Mouse (Mus musculus) ovary, adult 18-20 months (tissue): ENCODE measurements around the gene Spg11.

Source experiments
- DNase-seq: peaks from one replicate; pipeline ENCODE4 v3.0.0; 2022; ENCODE audit warnings: low spot score, mixed read lengths

Spg11 gene

DNA sequence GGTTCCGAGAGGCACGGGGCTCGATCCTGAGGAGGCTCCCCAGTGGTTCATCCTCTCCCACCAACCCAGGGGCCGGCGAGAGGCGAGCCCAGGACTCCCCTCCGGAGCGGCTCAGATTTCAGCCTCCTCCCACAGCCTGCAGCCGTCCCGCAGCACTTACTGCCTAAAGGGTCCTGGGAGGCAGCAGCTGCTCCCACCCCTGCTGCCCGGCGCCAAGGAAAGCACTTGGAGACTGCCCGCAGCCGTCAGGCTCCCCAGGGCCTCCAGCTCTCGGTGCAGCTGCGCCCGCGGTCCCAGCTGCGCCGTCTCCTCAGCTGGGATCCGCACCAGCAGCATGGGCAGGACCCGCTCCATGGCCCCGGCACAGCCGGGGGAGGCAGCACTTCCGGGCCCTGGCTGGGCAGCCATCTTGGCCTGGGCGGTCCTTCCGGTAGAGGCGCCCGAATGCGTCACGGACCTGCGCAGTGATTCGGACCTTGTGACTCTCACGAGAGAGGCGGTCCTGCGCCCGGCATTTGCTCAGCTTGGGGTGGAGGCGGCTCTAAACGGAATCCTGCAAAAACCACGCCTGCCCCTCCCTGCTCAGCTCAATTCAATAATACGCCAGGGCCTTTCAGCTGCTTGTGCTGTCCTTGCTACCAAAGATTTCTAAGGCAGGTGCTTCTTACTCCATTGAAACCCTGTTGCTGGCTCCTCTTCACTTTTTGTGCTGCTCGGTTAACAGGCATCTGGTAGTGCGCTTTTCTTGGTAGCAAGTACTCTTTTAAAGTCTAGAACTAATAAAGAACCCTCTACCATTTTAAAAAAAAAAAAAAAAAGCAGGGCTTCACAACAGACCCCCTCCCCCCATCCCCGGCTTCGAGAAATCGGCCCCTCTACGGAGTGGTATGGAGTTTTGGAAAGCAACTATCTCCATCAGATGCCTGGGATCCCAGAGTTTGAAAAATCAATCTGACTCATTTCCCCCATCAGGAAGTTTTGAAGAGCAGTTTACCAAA lies at the start of gene Spg11:
Spg11 (minus strand) TSS at position 426 of the 998 bp plus-strand sequence.
- DNase-seq, result peak; percentile 96

DNA sequence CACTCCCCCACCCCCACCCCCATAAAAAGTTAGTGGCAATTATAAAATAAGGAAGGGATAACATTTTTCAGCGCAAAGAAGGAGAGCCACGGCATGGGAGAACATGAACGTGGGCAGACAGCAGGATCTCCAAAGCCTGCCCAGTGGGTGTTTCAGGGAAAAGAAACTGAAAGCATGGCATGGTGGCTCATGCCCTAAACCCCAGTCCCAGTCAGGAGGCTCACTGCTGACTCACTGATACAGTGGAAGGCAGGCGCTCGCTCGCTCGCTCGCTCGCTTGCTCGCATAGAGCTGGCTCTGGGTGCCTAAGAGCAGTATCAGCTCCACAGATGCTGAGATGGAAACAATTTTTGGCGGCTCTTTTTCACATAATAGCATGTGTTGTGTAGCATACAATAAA lies 46.1 kb upstream of the Spg11 start:
- no peak for DNase-seq

DNA sequence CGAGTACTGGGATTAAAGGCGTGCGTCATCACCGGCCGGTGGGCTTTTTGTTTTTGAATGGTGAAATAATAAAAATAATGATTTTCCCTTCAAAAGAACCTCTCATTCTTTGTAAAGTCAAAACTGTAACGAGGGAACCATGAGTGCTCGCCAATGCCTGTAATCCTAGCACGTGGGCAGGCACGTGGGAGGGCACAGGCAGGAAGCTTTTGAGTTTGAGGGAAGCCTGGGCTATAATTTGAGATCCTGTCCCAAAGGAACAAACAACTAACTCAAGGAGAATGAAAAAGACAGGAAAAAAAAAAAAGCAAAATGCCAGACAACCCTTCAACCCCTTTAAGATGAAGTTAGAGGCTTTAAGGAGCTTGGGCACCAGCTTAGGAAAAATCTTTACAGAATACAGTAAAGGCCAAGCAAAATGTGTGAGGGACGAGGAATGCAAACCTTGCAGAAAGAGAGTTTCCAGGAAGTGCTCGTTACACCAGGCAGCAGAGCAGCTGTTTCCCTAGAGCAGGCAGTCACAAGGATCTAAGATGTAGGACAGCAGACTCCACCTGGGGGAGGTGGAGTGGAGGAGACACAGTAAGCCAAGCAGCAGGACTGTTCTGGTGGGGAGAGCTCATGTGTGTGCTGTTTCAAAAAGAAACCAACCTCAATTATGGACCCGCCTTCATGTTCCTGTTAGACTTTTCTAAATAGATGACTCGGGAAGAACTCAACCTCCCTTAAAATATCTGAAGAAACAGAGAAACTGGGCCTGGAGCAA lies 45.4 kb upstream of the Spg11 start:
- DNase-seq, result no peak

DNA sequence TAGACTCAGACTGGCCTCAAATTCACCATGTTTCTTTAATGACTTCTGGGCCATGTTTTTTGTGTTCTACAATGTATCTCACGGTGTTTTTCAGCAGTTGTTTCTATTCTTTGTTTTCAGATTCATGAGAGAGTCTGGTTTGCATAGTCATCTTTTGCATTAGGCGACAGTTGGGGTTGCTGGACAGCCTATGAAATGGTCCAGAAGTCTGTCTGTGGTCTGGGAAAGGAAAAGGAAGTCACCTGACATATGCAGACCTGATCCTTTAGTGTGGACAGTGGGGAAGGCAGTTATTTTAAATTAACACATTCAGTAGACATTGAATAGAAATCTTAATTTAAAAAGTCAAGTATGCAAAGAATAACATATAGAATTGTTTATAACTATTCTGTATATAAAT lies 44.3 kb upstream of the Spg11 start:
- DNase-seq, result no peak

DNA sequence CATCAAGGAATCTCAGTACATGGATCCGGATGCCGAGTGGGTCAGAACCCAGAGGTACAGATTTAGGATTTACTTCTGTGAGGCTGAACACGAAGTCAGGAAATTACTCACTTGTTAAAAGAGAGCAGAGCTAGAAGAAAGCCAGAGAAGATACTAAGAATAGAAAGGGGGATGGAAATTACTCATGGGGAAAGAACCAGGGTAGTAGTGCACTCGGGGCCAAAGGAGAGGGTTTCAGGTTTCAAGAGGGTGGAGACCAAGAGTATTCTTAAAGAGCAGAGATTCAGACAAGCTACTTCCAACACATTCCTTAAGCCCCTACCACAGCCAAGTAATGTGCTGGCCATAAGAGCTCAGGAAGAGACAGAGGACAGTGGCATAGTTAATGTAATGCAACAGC lies 43.4 kb upstream of the Spg11 start:
- no peak for DNase-seq

DNA sequence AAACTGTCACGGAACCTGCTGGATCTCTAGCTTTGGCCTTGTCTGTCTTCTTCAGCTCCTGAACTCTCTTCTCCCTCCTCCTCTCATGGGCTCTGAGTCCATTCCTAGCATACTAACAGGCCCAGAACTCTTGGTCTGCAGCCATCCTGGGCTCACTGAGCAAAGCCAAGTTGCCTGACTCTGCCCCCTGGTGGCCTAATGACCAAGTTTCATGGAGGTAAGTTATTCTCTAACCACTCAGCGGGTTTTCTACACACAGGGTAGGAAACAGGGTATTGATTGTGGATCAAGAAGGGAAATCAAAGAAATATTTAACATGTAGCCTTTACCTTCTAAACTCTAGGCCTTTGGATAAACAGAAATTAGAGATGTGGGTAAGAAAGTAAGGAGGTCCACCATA lies 42.5 kb upstream of the Spg11 start, which contains the start of gene Trim69:
Trim69 (plus strand) TSS at position 21 of the 400 bp plus-strand sequence.
- peak; percentile 27 for DNase-seq

DNA sequence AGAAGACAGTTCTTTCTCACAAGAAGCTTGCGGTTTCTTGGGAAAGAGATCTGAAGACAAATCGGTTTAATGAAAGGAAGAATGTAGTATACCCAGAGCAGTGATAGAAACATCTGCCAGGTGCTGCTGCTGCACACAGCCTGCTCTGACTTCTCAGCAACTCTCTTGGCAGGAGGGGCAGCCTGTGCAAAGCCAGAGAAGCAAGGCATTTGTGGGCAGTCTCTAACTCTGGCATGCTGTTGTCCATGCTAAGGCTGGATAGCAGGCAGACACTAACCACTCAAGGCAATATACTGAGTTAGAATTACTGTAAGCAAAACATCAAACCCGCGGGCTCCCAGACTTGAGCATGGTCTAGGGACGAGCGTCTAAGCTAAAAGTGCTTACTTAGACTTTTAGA lies 41.5 kb upstream of the Spg11 start:
- no peak for DNase-seq

DNA sequence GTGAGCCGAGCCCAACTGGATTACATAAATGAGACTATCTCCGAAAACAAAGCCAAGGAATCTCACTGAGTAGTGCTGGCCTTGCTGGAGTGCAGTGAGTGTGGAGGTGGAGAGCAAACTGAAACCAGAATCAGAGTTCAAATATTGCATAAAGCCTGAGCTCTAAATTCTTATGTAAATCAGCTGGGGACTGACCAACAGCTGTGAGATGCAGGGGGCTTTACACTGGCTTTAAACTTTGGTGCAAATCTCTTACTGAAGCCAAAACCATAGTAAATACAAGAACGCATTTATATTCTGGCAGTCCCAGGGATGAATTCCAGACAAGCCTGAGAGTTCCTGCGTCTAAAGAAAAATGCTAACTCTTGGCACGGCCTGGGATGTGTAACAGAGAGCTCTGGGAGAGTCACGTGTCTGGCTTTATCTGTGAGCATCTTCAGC lies 40.2 kb upstream of the Spg11 start:
- DNase-seq, result no peak

DNA sequence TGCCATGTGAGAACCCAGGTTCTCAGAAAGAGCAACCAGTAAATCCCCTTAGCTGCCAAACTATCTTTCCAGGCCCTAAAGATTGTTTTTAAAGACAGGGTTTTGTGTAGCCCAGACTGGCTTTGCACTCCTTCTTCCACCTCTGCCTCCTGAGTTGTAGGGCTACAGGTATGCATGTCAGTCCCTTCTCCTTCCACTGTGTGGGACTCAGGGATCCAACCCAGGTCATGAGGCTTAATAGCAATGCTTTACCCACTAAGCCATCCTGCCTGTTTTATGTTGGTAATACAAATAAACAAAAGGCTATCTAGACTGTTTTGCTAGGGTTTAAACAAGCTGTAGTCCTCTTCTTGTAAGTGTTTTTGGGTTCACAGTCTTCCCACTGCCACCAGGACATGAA lies 39.4 kb upstream of the Spg11 start:
- no peak for DNase-seq

DNA sequence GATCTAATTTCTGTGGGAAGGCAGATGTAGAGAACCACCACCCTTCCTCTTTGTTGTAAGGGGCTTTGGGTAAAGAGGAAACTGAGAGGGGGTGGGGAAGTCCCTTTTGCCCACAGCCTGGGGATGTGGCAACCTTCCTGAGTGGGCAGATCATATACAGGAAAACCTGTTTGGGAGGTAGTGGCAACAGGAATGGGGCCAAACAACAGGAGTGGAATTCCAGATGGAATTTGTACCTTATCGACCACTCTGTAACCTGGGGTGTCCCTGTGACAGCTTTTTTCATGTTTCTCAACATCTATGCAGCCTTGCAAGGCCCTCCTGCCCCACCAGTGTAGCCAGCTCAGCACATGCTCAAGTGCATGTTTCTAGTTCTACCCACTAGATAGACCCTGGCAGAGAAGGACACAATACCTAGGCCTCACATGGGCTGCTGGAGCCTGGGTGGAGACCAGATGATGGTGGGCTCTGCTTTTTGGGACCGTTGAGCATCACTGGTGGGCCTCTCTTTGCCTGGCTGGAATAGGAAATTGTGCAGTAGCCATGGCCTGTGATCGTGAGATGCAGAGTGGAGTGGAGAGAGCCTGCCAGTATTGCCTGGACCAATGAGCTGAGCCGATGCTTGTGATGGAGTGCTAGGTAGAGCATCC lies 38.0 kb upstream of the Spg11 start:
- DNase-seq, result no peak

DNA sequence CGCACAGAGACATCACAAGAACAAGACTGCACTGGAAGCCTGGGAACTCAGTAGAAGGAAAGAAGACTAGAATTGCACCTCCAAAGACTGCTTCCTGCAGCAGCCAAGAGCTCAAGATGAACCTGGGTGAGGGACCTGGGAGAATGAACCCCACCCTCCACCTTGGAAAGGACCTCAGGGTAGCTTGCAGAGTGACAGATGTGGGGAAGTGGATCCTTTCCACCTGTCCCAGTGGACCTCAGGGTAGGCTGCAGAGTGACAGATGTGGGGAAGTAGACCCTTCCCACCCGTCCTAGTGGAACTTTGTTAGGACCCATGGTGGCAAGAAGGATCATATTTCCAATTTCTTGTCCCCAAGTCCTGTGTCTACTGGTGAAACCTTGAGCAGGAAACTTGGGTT lies 37.1 kb upstream of the Spg11 start:
- no peak for DNase-seq

DNA sequence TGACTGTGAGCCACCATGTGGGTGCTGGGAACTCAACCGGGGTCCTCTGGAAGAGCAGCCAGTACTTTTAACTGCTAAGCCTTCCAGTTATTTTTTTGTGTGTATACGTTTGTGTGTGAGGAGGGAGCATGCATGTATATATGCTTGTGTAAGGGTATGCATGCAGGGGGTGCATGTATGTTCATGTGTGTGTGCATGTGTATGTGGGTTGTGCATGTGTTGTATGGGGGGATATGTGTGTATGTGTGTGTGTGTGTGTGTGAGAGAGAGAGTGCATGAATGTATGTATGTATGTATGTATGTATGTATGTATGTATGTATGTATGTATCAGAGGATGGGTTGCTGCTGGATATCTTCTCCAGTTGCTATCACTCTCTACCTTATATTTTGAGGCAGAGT lies 36.3 kb upstream of the Spg11 start:
- no peak for DNase-seq

DNA sequence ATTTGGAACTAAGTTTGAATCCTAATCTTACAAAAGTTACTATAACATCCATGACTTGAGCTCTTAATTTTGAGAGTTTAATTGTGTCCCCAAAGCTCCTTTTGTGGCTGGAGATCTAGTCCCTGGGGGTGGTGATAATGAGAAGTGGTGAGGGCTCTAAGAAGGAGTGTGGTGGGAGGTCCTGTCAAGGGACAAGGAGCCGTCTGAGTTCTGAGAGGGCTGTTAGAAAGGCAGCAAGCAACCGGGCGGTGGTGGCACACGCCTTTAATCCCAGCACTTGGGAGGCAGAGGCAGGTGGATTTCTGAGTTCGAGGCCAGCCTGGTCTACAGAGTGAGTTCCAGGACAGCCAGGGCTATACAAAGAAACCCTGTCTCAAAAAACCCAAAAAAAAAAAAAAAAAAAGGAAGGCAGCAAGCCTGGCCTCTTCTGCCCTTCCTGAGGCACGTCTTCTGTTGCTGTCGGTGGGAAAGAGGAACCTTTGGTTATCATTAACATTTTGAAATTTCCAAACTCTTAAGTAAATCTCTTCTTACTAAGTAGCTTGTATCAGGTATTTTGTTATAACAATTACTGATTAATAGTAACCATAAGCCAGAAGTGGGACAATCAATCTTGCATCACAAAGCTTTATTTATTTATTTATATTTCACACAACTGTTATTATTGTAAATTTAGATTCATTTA lies 35.6 kb upstream of the Spg11 start:
- no peak for DNase-seq

DNA sequence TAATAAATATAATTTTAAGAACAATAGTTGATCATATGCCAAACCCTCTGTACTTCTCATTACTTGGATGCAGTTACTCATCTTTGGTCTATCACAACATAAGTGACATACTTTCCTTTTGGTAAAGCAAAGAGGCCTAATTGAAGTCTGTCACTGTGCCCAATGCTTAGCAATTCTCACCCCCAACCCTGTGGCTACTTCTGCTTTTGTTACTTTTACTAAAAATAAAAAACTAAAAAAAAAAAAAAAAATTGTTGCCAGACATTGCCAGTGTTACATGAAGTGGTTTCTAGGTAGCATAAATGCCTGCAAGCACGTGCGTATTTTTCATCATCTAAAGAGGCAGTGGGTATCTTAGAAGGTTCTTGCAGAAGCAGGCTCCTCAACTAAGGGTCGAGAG lies 34.7 kb upstream of the Spg11 start:
- DNase-seq, result no peak

DNA sequence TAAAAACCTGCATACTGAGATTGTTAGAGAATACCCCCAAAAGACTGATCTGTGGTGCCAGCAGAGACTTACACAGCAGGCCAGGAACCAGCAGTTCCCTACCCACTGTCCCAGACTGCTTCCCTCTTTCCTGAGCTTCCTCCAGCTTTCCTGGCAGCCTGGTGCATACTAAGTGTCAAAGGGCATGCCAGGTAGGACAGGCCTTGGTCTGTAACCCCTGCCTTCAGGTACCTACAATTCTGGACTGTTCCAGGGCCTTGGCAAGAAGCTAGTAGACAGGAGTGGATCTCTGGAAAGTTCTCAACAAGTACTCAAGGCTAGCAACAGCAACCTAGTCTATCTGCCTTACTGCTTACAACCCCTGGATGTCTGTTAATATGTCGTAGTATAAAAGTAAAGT lies 33.0 kb upstream of the Spg11 start:
- no peak for DNase-seq

DNA sequence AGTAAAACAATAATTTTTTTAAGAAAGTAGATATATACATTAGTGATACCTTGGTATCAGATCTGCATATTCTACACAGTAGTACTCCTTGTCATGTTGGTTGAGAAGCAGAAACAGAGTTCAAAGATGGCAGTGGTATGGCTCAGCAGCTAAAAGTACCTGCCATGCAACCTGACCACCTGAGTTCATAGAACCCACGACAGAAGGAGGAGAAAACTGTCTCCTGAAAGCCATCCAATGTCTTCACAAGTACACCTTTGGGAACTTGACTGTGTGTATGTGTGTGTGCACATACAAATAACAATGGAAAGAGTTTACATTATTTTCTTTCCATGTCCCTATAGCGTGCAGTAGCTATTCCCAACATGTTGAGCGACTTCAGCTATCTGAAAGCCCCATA lies 31.5 kb upstream of the Spg11 start:
- DNase-seq, result no peak

DNA sequence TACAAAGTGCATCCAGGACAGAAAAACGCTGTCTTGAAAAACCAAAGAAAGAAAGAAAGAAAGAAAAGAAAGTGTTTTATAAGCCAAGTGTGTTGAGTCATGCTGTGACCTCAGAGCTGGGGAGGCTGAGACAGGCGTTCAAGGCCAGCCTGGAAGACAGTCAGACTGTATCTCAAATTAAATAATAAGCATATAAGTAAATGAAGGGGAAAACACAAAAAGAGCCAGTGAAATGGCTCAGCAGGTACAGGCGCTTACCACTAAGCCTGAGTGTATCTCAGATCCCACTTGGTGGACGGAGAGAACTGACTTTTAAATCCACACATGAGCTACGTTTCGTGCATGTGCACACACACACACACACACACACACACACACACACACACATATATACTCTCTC lies 31.1 kb upstream of the Spg11 start:
- no peak for DNase-seq

DNA sequence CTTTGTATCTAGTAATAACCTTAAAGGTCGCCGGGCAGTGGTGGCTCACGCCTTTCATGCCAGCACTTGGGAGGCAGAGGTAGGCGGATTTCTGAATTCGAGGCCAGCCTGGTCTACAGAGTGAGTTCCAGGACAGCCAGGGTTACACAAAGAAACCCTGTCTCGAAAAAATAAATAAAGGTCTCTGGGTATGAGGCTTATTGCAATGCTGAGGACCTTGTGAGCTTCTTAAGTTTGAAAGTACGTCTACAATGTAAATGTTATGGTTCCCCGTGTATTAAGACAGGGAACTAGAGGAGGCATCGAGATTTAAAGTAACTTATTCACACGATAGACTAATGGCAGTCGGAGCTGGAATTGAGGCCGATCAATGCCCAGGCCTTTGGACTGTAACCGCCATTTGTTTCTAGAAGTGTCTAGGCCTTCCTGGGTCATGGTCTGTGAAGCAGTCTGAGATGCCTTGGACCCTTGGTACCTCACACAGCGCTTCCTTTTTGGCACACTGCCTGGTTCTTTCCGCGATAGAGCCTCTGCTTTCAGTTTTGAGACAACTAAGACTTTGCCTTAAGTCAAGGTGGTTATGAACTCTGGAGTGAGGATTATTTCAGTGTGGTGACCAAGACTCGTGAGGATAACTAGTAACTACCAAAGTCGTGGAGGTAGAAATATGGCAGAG lies 30.2 kb upstream of the Spg11 start:
- peak; percentile 37 for DNase-seq

DNA sequence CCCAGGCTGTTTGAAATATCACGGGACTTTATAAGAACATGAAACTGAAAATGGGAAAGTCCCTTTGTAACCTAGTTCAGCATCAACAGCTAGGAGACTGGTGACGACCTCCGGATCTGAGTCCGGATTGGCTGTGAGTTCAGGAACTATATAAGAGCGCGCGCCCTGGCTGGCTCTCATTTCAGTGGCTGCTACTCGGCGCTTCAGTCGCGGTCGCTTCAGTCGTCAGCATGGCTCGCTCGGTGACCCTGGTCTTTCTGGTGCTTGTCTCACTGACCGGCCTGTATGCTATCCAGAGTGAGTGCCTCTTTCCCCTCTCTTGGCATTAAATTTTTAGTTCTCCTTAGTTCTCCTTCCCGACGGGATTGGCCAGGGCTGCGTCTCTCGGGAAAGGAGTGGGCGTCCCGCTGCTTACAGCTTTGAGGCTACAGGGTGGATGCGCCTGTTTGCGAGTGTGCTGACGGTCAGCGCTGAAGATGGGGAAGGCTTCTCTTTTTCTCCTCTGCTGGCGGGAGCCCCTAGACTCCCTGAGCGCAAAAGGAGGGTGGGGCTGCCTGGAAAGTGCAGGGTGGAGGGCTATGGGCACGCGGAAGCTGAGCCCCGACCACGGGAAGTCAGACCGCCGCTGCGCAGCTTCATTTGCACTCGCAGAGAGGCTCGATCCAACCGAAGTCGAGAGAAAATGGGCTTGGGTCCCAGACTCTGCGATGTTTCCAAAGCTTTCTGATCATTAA lies 29.5 kb upstream of the Spg11 start, which contains the start of gene B2m:
B2m (plus strand) TSS at position 179 of the 734 bp plus-strand sequence.
- peak; percentile 86 for DNase-seq

DNA sequence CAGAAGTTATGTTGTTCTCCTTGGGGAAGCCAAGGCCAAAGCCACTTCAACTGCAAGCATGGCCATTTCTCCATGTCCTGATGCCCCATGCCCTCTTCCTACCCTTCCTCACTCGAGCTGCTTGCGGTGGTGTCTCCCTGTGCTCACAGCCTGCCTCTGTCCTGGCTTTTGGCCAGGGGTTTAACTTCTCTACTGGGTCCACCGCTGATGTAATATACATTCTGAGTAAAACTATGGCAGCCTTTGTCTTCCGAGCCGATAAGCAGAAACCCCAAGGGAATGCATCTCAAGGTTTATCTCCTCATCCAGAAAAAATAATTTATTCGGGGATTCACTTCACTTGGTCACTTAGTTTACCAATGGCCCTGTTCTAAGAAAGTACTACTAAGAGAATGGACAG lies 28.5 kb upstream of the Spg11 start:
- DNase-seq, result no peak

DNA sequence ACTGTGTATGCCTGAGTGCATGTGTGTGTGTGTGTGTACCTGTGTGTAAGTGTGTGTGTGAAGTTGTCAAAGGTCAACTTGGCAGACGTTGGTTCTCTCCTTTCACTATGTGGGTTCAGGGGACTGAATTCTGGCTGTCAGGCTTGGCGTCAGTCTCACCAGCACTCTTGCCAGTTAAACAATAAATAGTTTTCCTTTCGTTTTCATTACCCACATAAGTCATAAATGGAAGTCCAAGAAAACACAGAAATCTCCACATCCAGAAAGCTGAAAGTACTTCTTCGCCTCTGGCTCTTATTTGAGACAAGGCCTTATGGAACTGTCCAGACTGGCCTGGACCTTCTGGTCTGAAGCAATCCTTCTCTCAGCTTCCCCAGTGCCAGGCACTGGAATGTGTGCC lies 27.6 kb upstream of the Spg11 start:
- DNase-seq, result no peak
